Mouse (Mus musculus) G1E (cell line): Measurements from ENCODE around the gene Pak4.

ENCODE experiments used
- CTCF ChIP-seq: IDR thresholded peaks from 2 replicates; pipeline ENCODE4 v1.5.1; 2012; ENCODE audit warnings: low read depth, low read length, inconsistent platforms, mixed read lengths
- GATA1 ChIP-seq: IDR thresholded peaks from 2 replicates; pipeline ENCODE4 v1.6.1; 2012; ENCODE audit warnings: borderline replicate concordance, low read length, inconsistent platforms, mixed read lengths
- POLR2AphosphoS5 ChIP-seq: IDR thresholded peaks from 2 replicates; pipeline ENCODE4 v1.6.1; 2012; ENCODE audit warnings: low read depth, low read length, inconsistent platforms; ENCODE audit not compliant: insufficient replicate concordance
- TAL1 ChIP-seq: conservative IDR thresholded peaks from 2 replicates; pipeline ENCODE4 v1.6.1; 2012; ENCODE audit warnings: low read depth, low read length, inconsistent platforms, mixed read lengths

DNA sequence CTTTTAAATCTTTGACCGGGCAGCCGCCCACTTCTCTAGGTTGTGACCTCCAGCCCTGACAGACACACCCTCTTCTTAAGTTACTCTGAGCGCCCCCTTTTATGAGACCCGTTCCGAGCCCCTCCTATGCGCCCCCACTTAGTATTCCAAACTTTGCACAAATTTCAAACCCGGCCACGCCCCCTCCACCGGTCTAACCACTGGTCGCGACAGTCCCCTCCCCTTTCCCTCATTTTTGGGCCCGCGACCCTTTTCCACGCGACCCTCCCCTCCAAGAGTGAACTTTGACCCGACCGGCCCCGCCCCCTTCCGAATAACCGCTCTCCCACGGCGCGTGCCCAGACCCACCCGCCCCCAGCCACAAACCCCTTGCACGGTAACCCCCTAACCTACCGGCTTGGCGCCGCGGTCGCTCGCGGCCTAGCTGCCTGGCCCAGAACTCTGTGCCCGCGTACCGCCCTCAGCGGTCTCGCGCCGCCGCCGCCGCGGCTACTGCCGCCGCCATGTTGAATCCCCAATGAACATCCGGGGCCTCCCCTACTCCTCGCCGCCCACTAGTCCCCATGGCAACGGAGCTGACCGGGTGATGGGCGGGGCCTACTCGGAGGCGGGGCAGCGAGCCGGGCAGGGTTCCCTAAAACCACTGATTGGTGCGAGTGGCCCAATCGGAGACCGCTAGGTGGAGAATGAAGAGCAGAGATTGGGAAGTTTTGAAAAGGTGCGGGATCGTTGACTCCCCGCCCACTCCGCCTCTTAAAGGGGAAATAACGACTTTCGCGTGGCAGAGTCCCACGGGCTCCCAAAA is at the start of gene Pak4, which contains the start of gene Samd4b:
- no peak for TF ChIP-seq CTCF
- TF ChIP-seq TAL1: no peak
- no peak for TF ChIP-seq GATA1
- TF ChIP-seq POLR2AphosphoS5: no peak
